Mouse (Mus musculus): ENCODE results near the gene Wdfy2. TPM values are rescaled to one million over a fixed set of nuclear protein-coding genes. Genes with fewer than 3 reads are reported as not detected.

Wdfy2 gene
- total RNA-seq, 2 experiments from 2014 or later: 16.3 to 16.6 TPM

- no peak for DNase-seq
Observed at GRCm38 (mm10) chr14:62844226-62844625, 6.7 kb downstream of the Wdfy2 start.

- no peak for DNase-seq
Observed at GRCm38 (mm10) chr14:62845011-62845840, 7.7 kb downstream of the Wdfy2 start.

GRCm38 (mm10) chr14:62850980-62851379 is 13.5 kb downstream of the Wdfy2 start:
- DNase-seq: peak; percentile 31 to 43

- no peak for DNase-seq
Observed at GRCm38 (mm10) chr14:62852840-62853239, 15.4 kb downstream of the Wdfy2 start.

- DNase-seq: no peak
Observed at GRCm38 (mm10) chr14:62855077-62855835, 17.8 kb downstream of the Wdfy2 start.

GRCm38 (mm10) chr14:62855863-62856262 is 18.4 kb downstream of the Wdfy2 start:
- no peak for DNase-seq

GRCm38 (mm10) chr14:62856490-62856889 is 19.0 kb downstream of the Wdfy2 start:
- no peak for DNase-seq

- DNase-seq: no peak
Observed at GRCm38 (mm10) chr14:62857879-62858278, 20.4 kb downstream of the Wdfy2 start.

GRCm38 (mm10) chr14:62858311-62858710 is 20.8 kb downstream of the Wdfy2 start:
- DNase-seq: no peak

GRCm38 (mm10) chr14:62862564-62862963 is 25.1 kb downstream of the Wdfy2 start:
- DNase-seq: no peak

- DNase-seq: no peak
Observed at GRCm38 (mm10) chr14:62864254-62864653, 26.8 kb downstream of the Wdfy2 start.

- DNase-seq: no peak
Observed at GRCm38 (mm10) chr14:62865405-62865804, 27.9 kb downstream of the Wdfy2 start.

- DNase-seq: no peak
Observed at GRCm38 (mm10) chr14:62867069-62867468, 29.6 kb downstream of the Wdfy2 start.

- DNase-seq: no peak
Observed at GRCm38 (mm10) chr14:62867576-62867975, 30.1 kb downstream of the Wdfy2 start.

- peak in 1 of 2 experiments; percentile 12 for DNase-seq
Observed at GRCm38 (mm10) chr14:62868254-62868653, 30.8 kb downstream of the Wdfy2 start.

GRCm38 (mm10) chr14:62870238-62870638 is 32.8 kb downstream of the Wdfy2 start:
- no peak for DNase-seq

GRCm38 (mm10) chr14:62871431-62871830 is 34.0 kb downstream of the Wdfy2 start:
- no peak for DNase-seq

GRCm38 (mm10) chr14:62871932-62872331 is 34.5 kb downstream of the Wdfy2 start:
- DNase-seq: no peak

- no peak for DNase-seq
Observed at GRCm38 (mm10) chr14:62873820-62874219, 36.3 kb downstream of the Wdfy2 start.

- no peak for DNase-seq
Observed at GRCm38 (mm10) chr14:62874348-62874747, 36.9 kb downstream of the Wdfy2 start.

- DNase-seq: no peak
Observed at GRCm38 (mm10) chr14:62878076-62878475, 40.6 kb downstream of the Wdfy2 start.

- DNase-seq: no peak
Observed at GRCm38 (mm10) chr14:62878634-62879430, 41.4 kb downstream of the Wdfy2 start.

- DNase-seq: peak; percentile 76 to 79
Observed at GRCm38 (mm10) chr14:62879497-62879896, 42.0 kb downstream of the Wdfy2 start.

Measured in layer of hippocampus, postnatal 36 days (tissue).